Mouse (Mus musculus) thymus, adult 2 months (tissue): ENCODE results near the gene Slc26a5. TPM values are rescaled to one million over a fixed set of nuclear protein-coding genes. Genes with fewer than 3 reads are reported as not detected.

Source experiments
- DNase-seq: peaks from one replicate; pipeline ENCODE4 v3.0.0; 2021
- H3K27ac ChIP-seq: fragments of 200-500 bp; 2 replicates; pipeline ENCODE4 v1.5.1; 2012; ENCODE audit warnings: low read length, control low read depth; ENCODE audit not compliant: control insufficient read depth, insufficient read depth
- H3K27me3 ChIP-seq: fragments of 200-500 bp; 2 replicates; pipeline ENCODE4 v1.6.1; 2012; ENCODE audit warnings: mild to moderate bottlenecking, low read length, moderate library complexity, mixed read lengths; ENCODE audit not compliant: control insufficient read depth, insufficient read depth
- H3K36me3 ChIP-seq: fragments of 200-500 bp; 2 replicates; pipeline ENCODE4 v1.6.1; 2012; ENCODE audit warnings: mild to moderate bottlenecking, low read length, moderate library complexity; ENCODE audit not compliant: control insufficient read depth, insufficient read depth
- H3K4me1 ChIP-seq: fragments of 200-500 bp; replicated peaks from 2 replicates; pipeline ENCODE4 v1.6.1; 2012; ENCODE audit warnings: low read length; ENCODE audit not compliant: control insufficient read depth, insufficient read depth
- H3K4me3 ChIP-seq: fragments of 200-500 bp; 2 replicates; pipeline ENCODE4 v1.5.1; 2012; ENCODE audit warnings: mild to moderate bottlenecking, low read length, control low read depth, moderate library complexity; ENCODE audit not compliant: control insufficient read depth, insufficient read depth
- CTCF ChIP-seq: fragments of 200-500 bp; IDR thresholded peaks from 2 replicates; pipeline ENCODE4 v1.5.1; 2012; ENCODE audit warnings: mild to moderate bottlenecking, control low read depth, low read length, moderate library complexity, borderline replicate concordance; ENCODE audit not compliant: control insufficient read depth, poor library complexity, insufficient read depth; ENCODE audit errors: extremely low read depth
- POLR2A ChIP-seq: fragments of 200-500 bp; IDR thresholded peaks from 2 replicates; pipeline ENCODE4 v1.6.1; 2012; ENCODE audit warnings: mild to moderate bottlenecking, low read length, control low read depth, moderate library complexity; ENCODE audit not compliant: control insufficient read depth, poor library complexity, insufficient read depth; ENCODE audit errors: extremely low read depth
- WGBS: fragments of 180-500 bp; shearing (Covaris S2); methylation state at CpG from one replicate; pipeline ENCODE4 v1.1.7; 2018; 5-methylcytosine and 5-hydroxymethylcytosine counted together
- polyA plus RNA-seq: library from polyadenylated mRNA; depleted of rRNA; stranded (reverse); fragments of >200 nt; gene quantifications from 2 replicates; pipeline ENCODE4 v1.2.3, GENCODE M21; 2012; rRNA removed

The Slc26a5 gene
- polyA plus RNA-seq, 1 experiment = not detected

DNA sequence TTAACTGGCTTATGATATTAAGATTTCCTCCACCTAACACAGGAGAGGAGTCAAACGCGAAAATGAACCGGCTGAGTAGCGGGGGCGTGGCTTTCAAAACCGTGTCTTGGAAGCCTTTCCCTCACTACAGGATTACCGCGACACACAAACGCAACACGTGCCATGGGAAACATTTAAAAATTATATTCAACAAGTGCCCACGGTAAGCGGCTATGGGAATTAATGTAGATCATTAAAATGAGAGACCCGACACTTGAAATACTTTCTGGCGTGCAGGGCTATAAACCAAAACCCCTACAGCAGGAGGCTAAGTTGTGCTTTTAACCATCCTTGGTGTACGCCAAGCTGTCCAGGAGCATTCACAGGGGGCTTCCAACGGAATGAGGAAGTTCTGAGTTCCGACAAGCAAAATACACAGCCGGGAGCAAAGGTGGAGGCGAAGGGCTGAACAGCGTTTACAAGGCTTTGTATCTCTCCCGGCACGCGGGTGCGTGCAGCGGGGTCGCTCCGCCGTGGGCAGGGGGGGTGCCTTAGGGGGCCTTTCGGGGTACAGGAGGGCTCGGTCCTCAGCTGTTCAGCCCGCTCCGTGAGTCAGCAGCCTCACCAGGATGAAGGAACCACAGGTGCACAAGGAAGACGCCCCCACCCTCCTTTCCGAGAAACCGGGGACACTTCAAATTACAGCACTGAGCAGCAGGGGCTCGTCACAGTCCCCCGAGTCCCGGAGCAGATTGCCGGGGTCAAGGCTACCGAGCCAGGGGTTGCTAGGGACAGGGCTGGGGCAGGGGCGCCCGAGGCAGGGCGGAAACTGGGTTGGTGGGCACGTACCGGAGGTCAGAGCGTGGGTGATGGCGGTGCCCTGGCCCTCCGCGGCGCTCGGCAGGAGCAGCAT is 81.0 kb downstream of the Slc26a5 start:
- no peak for TF ChIP-seq POLR2A
- TF ChIP-seq CTCF = no peak
- H3K4me1 ChIP-seq = peaks cover 5% of the 10 kb centered on the region; the same call in 1 of the 2 replicates
- peak overlapping the region; percentile 25; the same call in 1 of the 2 replicates for H3K27ac ChIP-seq
- peaks cover 33% of the 10 kb centered on the region for H3K36me3 ChIP-seq
- no peaks in the 10 kb centered on the region for H3K27me3 ChIP-seq
- peak overlapping the region; percentile 76 for H3K4me3 ChIP-seq
- peak; percentile 65 for DNase-seq
- under 1% methylated on average over 51 of the region's 51 CpGs for WGBS

DNA sequence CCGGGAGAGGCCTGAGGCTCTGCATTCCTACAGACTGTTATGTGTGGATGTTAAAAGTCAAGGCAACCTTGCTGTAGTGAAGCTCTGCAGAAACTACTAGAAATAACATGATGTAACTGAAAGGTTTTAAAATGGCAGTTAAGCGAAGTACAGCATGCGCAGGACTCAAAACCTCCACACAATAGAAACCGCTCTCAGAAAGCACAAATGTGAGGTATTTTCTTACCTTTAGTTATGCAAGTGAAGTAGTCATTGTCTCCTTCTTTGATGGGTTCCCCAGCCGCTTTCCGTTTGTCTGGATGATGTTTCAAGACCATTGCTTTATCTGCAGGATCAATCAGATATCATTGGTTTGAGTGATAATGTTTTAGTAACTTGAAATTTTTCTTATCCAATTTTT is 88.9 kb downstream of the Slc26a5 start:
- DNase-seq = no peak
- H3K36me3 ChIP-seq = peaks cover 64% of the 10 kb centered on the region

DNA sequence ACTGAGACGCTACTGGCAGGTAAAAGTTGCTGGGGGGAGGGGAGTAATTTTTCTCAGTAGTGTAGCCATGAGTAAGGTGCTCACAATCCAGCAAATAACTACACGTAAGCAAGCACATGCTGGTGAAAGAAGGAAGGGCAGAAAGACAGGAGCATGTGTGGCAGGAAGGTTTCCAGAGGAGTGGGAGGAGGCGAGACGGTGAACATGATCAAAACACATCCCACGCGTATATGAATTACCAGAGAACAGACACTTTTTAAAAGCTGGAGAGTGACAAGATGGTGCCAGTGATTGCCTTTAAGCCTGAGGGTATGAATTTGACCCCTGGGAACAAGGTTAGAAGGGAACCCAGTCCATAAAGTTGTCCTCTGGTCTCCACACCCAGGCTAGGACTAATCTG is 95.6 kb downstream of the Slc26a5 start:
- Histone ChIP-seq H3K27me3 (no peaks in the 10 kb centered on the region), H3K4me3 (no peak overlapping the region), H3K36me3 (peaks cover 60% of the 10 kb centered on the region), H3K4me1 (no peaks in the 10 kb centered on the region), H3K27ac (no peak overlapping the region)
- WGBS = 98% methylated on average over 6 of the region's 6 CpGs
- no peak for TF ChIP-seq CTCF
- no peak for TF ChIP-seq POLR2A
- no peak for DNase-seq

More for the DNA sequence above, 88.9 kb downstream of the Slc26a5 start:
- Histone ChIP-seq H3K27ac (no peak overlapping the region), H3K4me1 (no peaks in the 10 kb centered on the region), H3K4me3 (no peak overlapping the region), H3K27me3 (no peaks in the 10 kb centered on the region)
- TF ChIP-seq POLR2A = no peak
- TF ChIP-seq CTCF = no peak
- 97% methylated on average over 6 of the region's 6 CpGs for WGBS

DNA sequence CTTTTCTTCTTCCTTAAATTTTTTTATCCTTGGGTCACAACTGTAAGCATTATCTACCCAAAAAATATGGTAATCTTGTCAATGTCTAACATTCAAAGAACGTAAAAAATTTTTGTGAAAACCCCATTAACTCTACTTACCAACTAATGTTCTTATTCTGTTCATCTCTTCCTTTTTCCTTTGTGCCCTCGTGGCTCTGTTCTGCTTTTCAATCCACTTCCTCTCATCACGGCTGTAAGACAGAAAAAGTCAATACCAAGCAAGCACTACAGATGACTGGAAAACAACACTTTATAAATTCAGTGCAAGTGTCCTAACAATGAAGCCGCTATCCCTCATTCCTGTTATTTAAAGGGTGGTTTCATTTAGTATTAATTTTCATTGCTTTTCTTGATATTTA is 96.9 kb downstream of the Slc26a5 start:
- no peak overlapping the region for H3K4me3 ChIP-seq
- no peak overlapping the region for H3K27ac ChIP-seq
- no peak for DNase-seq
- no peaks in the 10 kb centered on the region for H3K27me3 ChIP-seq
- WGBS = 73% methylated on average over 4 of the region's 4 CpGs
- TF ChIP-seq CTCF = no peak
- no peak for TF ChIP-seq POLR2A
- H3K4me1 ChIP-seq = no peaks in the 10 kb centered on the region
- peaks cover 60% of the 10 kb centered on the region for H3K36me3 ChIP-seq

Other genes with a start within 250 kb of the Slc26a5 start
- gene Fbxl13, start 220.0 kb downstream of the Slc26a5 start, polyA plus RNA-seq = 0.09 and 0.12 TPM in 2 replicates
- gene Armc10, start 219.8 kb downstream of the Slc26a5 start, polyA plus RNA-seq = 44.6 and 56.0 TPM in 2 replicates
- 1.4 and 1.5 TPM in 2 replicates for gene Napepld, start 164.2 kb downstream of the Slc26a5 start, polyA plus RNA-seq
- gene Pmpcb, start 128.5 kb downstream of the Slc26a5 start, polyA plus RNA-seq = 29.3 and 34.0 TPM in 2 replicates
- 17.0 and 27.0 TPM in 2 replicates for gene Dnajc2, start 80.4 kb downstream of the Slc26a5 start, polyA plus RNA-seq
- 25.3 and 27.2 TPM in 2 replicates for gene Psmc2, start 80.3 kb downstream of the Slc26a5 start, polyA plus RNA-seq